Mouse (Mus musculus): ENCODE measurements at regions not wholly inside any gene's neighbourhood (a gene's known extent, or its start where the extent isn't known, plus 50 kb on each side); places are given as distances from the start of the nearest gene placed in this dataset.

GRCm38 (mm10) chr12:16172176-16172575 lies 355.5 kb upstream of the Trib2 start:
- Histone ChIP-seq H3K9ac (replicated peaks; ENCODE audit: low read length) (no peak overlapping the region), H3K4me3 (ENCODE audit: low read length) (no peak overlapping the region), H3K4me2 (ENCODE audit: low read depth, low read length) (no peak overlapping the region), H3K27ac (no peak overlapping the region), H3K9me3 (ENCODE audit: low read length) (no peaks in the 10 kb centered on the region), H3K27me3 (ENCODE audit: insufficient read depth, low read length) (no peaks in the 10 kb centered on the region), H3K36me3 (ENCODE audit: insufficient read depth, low read length) (no peaks in the 10 kb centered on the region), H3K4me1 (ENCODE audit: insufficient read depth, low read length) (no peaks in the 10 kb centered on the region)
- 73% methylated on average over 2 of the region's 2 CpGs for WGBS
- ATAC-seq (no peak), DNase-seq (ENCODE audit: low spot score) (no peak)
- TF ChIP-seq CTCF (IDR thresholded peaks at IDR 0.05; ENCODE audit: low read depth), result no peak

GRCm38 (mm10) chr12:16171636-16172035 lies 354.9 kb upstream of the Trib2 start:
- no peak for DNase-seq (ENCODE audit: low spot score)
- Histone ChIP-seq H3K27me3 (ENCODE audit: insufficient read depth, low read length) (no peaks in the 10 kb centered on the region), H3K4me3 (ENCODE audit: low read length) (no peak overlapping the region), H3K9me3 (ENCODE audit: low read length) (no peaks in the 10 kb centered on the region), H3K27ac (no peak overlapping the region), H3K9ac (replicated peaks; ENCODE audit: low read length) (no peak overlapping the region), H3K36me3 (ENCODE audit: insufficient read depth, low read length) (no peaks in the 10 kb centered on the region), H3K4me2 (ENCODE audit: low read depth, low read length) (no peak overlapping the region), H3K4me1 (ENCODE audit: insufficient read depth, low read length) (no peaks in the 10 kb centered on the region)
- ATAC-seq, result no peak
- WGBS, result 81% methylated on average over 5 of the region's 5 CpGs
- no peak for TF ChIP-seq CTCF (IDR thresholded peaks at IDR 0.05; ENCODE audit: low read depth)

- Histone ChIP-seq H3K4me1 (ENCODE audit: insufficient read depth, low read length) (no peaks in the 10 kb centered on the region), H3K4me3 (ENCODE audit: low read length) (no peak overlapping the region), H3K9me3 (ENCODE audit: low read length) (no peaks in the 10 kb centered on the region), H3K4me2 (ENCODE audit: low read depth, low read length) (no peak overlapping the region), H3K36me3 (ENCODE audit: insufficient read depth, low read length) (no peaks in the 10 kb centered on the region), H3K27ac (no peak overlapping the region), H3K9ac (replicated peaks; ENCODE audit: low read length) (no peak overlapping the region), H3K27me3 (ENCODE audit: insufficient read depth, low read length) (no peaks in the 10 kb centered on the region)
- no peak for ATAC-seq
- 82% methylated on average over 7 of the region's 7 CpGs for WGBS
- DNase-seq (ENCODE audit: low spot score), result no peak
- no peak for TF ChIP-seq CTCF (IDR thresholded peaks at IDR 0.05; ENCODE audit: low read depth)
These were observed 353.2 kb upstream of the Trib2 start for GRCm38 (mm10) chr12:16169781-16170535.

GRCm38 (mm10) chr12:16167793-16168343 lies 351.1 kb upstream of the Trib2 start:
- H3K27ac ChIP-seq, result no peak overlapping the region
- 67% methylated on average over 7 of the region's 7 CpGs for WGBS
- no peaks in the 10 kb centered on the region for H3K9me3 ChIP-seq (ENCODE audit: low read length)
- no peak overlapping the region for H3K4me3 ChIP-seq (ENCODE audit: low read length)
- no peak for TF ChIP-seq CTCF (IDR thresholded peaks at IDR 0.05; ENCODE audit: low read depth)
- H3K27me3 ChIP-seq (ENCODE audit: insufficient read depth, low read length), result no peaks in the 10 kb centered on the region
- no peak overlapping the region for H3K4me2 ChIP-seq (ENCODE audit: low read depth, low read length)
- no peaks in the 10 kb centered on the region for H3K4me1 ChIP-seq (ENCODE audit: insufficient read depth, low read length)
- ATAC-seq (no peak), DNase-seq (ENCODE audit: low spot score) (no peak)
- no peaks in the 10 kb centered on the region for H3K36me3 ChIP-seq (ENCODE audit: insufficient read depth, low read length)
- H3K9ac ChIP-seq (replicated peaks; ENCODE audit: low read length), result no peak overlapping the region

GRCm38 (mm10) chr12:16165126-16165525 lies 348.4 kb upstream of the Trib2 start:
- no peaks in the 10 kb centered on the region for H3K4me1 ChIP-seq (ENCODE audit: insufficient read depth, low read length)
- no peak for TF ChIP-seq CTCF (IDR thresholded peaks at IDR 0.05; ENCODE audit: low read depth)
- DNase-seq (ENCODE audit: low spot score), result no peak
- no peak overlapping the region for H3K9ac ChIP-seq (replicated peaks; ENCODE audit: low read length)
- no peaks in the 10 kb centered on the region for H3K9me3 ChIP-seq (ENCODE audit: low read length)
- WGBS, result 76% methylated on average over 4 of the region's 4 CpGs
- no peak overlapping the region for H3K27ac ChIP-seq
- ATAC-seq, result no peak
- H3K36me3 ChIP-seq (ENCODE audit: insufficient read depth, low read length), result no peaks in the 10 kb centered on the region
- H3K4me3 ChIP-seq (ENCODE audit: low read length), result no peak overlapping the region
- H3K27me3 ChIP-seq (ENCODE audit: insufficient read depth, low read length), result no peaks in the 10 kb centered on the region
- H3K4me2 ChIP-seq (ENCODE audit: low read depth, low read length), result no peak overlapping the region

- 79% methylated on average over 4 of the region's 4 CpGs for WGBS
- H3K9me3 ChIP-seq (ENCODE audit: low read length), result no peaks in the 10 kb centered on the region
- TF ChIP-seq CTCF (IDR thresholded peaks at IDR 0.05; ENCODE audit: low read depth), result no peak
- no peaks in the 10 kb centered on the region for H3K27me3 ChIP-seq (ENCODE audit: insufficient read depth, low read length)
- no peak overlapping the region for H3K4me3 ChIP-seq (ENCODE audit: low read length)
- DNase-seq (ENCODE audit: low spot score) (no peak), ATAC-seq (no peak)
- H3K4me1 ChIP-seq (ENCODE audit: insufficient read depth, low read length), result peaks cover 4% of the 10 kb centered on the region; the same call in 1 of the 2 replicates
- H3K27ac ChIP-seq, result no peak overlapping the region
- no peak overlapping the region for H3K9ac ChIP-seq (replicated peaks; ENCODE audit: low read length)
- H3K4me2 ChIP-seq (ENCODE audit: low read depth, low read length), result no peak overlapping the region
- H3K36me3 ChIP-seq (ENCODE audit: insufficient read depth, low read length), result no peaks in the 10 kb centered on the region
These were observed 345.2 kb upstream of the Trib2 start for GRCm38 (mm10) chr12:16161947-16162346.

- DNase-seq (ENCODE audit: low spot score) (peak; percentile 85), ATAC-seq (peak; percentile 72)
- 24% methylated on average over 7 of the region's 7 CpGs for WGBS
These were observed 341.2 kb upstream of the Trib2 start for GRCm38 (mm10) chr12:16157896-16158295.

More at GRCm38 (mm10) chr12:16157896-16158295, 341.2 kb upstream of the Trib2 start:
- Histone ChIP-seq H3K9ac (replicated peaks; ENCODE audit: low read length) (no peak overlapping the region), H3K27me3 (ENCODE audit: insufficient read depth, low read length) (no peaks in the 10 kb centered on the region), H3K36me3 (ENCODE audit: insufficient read depth, low read length) (no peaks in the 10 kb centered on the region), H3K27ac (peak overlapping the region; percentile 51; the same call in 1 of the 2 replicates), H3K4me2 (ENCODE audit: low read depth, low read length) (0 out of 2 replicates have a peak overlapping the region, but pooled peaks have one; percentile 8), H3K4me1 (ENCODE audit: insufficient read depth, low read length) (peaks cover 15% of the 10 kb centered on the region), H3K4me3 (ENCODE audit: low read length) (no peak overlapping the region), H3K9me3 (ENCODE audit: low read length) (no peaks in the 10 kb centered on the region)
- no peak for TF ChIP-seq CTCF (IDR thresholded peaks at IDR 0.05; ENCODE audit: low read depth)
